Mouse (Mus musculus) forebrain, embryonic 14.5 days (tissue): ENCODE results near the gene Chn2. TPM values are rescaled to one million over a fixed set of nuclear protein-coding genes. Genes with fewer than 3 reads are reported as not detected.

Experiments
- ATAC-seq: fragments of 200-750 bp; cut with Nextera tagmentation; 2 replicates; pipeline ENCODE4 v1.8.0; 2017; ENCODE audit warnings: mild to moderate bottlenecking, moderate library complexity
- DNase-seq: peaks from one replicate; pipeline ENCODE4 v3.0.0-alpha.2; 2015; ENCODE audit warnings: low spot score
- H3K27ac ChIP-seq: fragments of 300-500 bp; sonication (generic); 2 replicates; pipeline ENCODE4 v1.5.1; 2014; ENCODE audit warnings: low read depth, mild to moderate bottlenecking, control low read depth, low read length, moderate library complexity
- H3K27me3 ChIP-seq: fragments of 300-500 bp; sonication (generic); replicated peaks from 2 replicates; pipeline ENCODE4 v1.6.1; 2014; ENCODE audit warnings: low read length, control low read depth, mixed read lengths; ENCODE audit not compliant: control insufficient read depth, insufficient read depth
- H3K36me3 ChIP-seq: fragments of 300-500 bp; sonication (generic); 2 replicates; pipeline ENCODE4 v1.6.1; 2014; ENCODE audit warnings: low read length, control low read depth; ENCODE audit not compliant: control insufficient read depth, insufficient read depth
- H3K4me1 ChIP-seq: fragments of 300-500 bp; sonication (generic); 2 replicates; pipeline ENCODE4 v1.6.1; 2014; ENCODE audit warnings: antibody characterized with exemption, low read length, control low read depth; ENCODE audit not compliant: control insufficient read depth, insufficient read depth
- H3K4me2 ChIP-seq: fragments of 300-500 bp; sonication (generic); 2 replicates; pipeline ENCODE4 v1.6.1; 2014; ENCODE audit warnings: mild to moderate bottlenecking, control low read depth, low read length
- H3K4me3 ChIP-seq: fragments of 300-500 bp; sonication (generic); 2 replicates; pipeline ENCODE4 v1.5.1; 2014; ENCODE audit warnings: low read depth, low read length, control low read depth
- H3K9ac ChIP-seq: fragments of 300-500 bp; sonication (generic); 2 replicates; pipeline ENCODE4 v1.6.1; 2014; ENCODE audit warnings: mild to moderate bottlenecking, low read length, control low read depth, moderate library complexity
- H3K9me3 ChIP-seq: fragments of 300-500 bp; sonication (generic); replicated peaks from 2 replicates; pipeline ENCODE4 v1.6.1; 2016; ENCODE audit warnings: low read length, control low read depth, mixed read lengths; ENCODE audit not compliant: control insufficient read depth
- WGBS: fragments of 180-500 bp; shearing (Covaris S2); extraction: QIAGEN DNeasy Blood & Tissue Kit; methylation state at CpG from one replicate; pipeline ENCODE4 v1.1.7; 2014; 5-methylcytosine and 5-hydroxymethylcytosine counted together
- polyA plus RNA-seq: library from polyadenylated mRNA; unstranded; fragments of >200 nt; fragmentation: Nextera tagmentation; extraction: Ambion mirVana; gene quantifications from 2 replicates; pipeline ENCODE4 v1.2.1, GENCODE M21; 2014

Gene Chn2
- polyA plus RNA-seq, 1 experiment from 2014 or later = 45.9 TPM

- no peaks in the 10 kb centered on the region for H3K9me3 ChIP-seq
- H3K4me2 ChIP-seq = no peak overlapping the region
- no peak overlapping the region for H3K4me3 ChIP-seq
- DNase-seq (no peak), ATAC-seq (no peak)
- WGBS = 89% methylated on average over 9 of the region's 9 CpGs
- no peaks in the 10 kb centered on the region for H3K4me1 ChIP-seq
- H3K27me3 ChIP-seq = no peaks in the 10 kb centered on the region
- H3K27ac ChIP-seq = no peak overlapping the region
- H3K9ac ChIP-seq = no peak overlapping the region
- H3K36me3 ChIP-seq = no peaks in the 10 kb centered on the region
Observed at GRCm38 (mm10) chr6:54236441-54236840, 197.1 kb downstream of the Chn2 start.

GRCm38 (mm10) chr6:54241761-54242160 lies 202.4 kb downstream of the Chn2 start:
- 89% methylated on average over 5 of the region's 5 CpGs for WGBS
- H3K27ac ChIP-seq = no peak overlapping the region
- H3K36me3 ChIP-seq = no peaks in the 10 kb centered on the region; the same call in 1 of the 2 replicates
- no peaks in the 10 kb centered on the region for H3K4me1 ChIP-seq
- no peaks in the 10 kb centered on the region for H3K9me3 ChIP-seq
- no peaks in the 10 kb centered on the region for H3K27me3 ChIP-seq
- DNase-seq = no peak
- ATAC-seq = no peak
- no peak overlapping the region for H3K9ac ChIP-seq
- H3K4me3 ChIP-seq = no peak overlapping the region
- H3K4me2 ChIP-seq = no peak overlapping the region

GRCm38 (mm10) chr6:54242286-54242685 lies 202.9 kb downstream of the Chn2 start:
- H3K4me2 ChIP-seq = no peak overlapping the region
- H3K4me3 ChIP-seq = no peak overlapping the region
- no peaks in the 10 kb centered on the region; the same call in 1 of the 2 replicates for H3K36me3 ChIP-seq
- H3K9me3 ChIP-seq = no peaks in the 10 kb centered on the region
- no peak for DNase-seq
- H3K27ac ChIP-seq = no peak overlapping the region
- H3K9ac ChIP-seq = no peak overlapping the region
- no peaks in the 10 kb centered on the region for H3K4me1 ChIP-seq
- 81% methylated on average over 9 of the region's 9 CpGs for WGBS
- no peaks in the 10 kb centered on the region for H3K27me3 ChIP-seq
- no peak for ATAC-seq

GRCm38 (mm10) chr6:54248354-54249252 lies 209.2 kb downstream of the Chn2 start:
- no peak overlapping the region for H3K4me3 ChIP-seq
- H3K4me1 ChIP-seq = no peaks in the 10 kb centered on the region
- H3K27ac ChIP-seq = no peak overlapping the region
- H3K36me3 ChIP-seq = no peaks in the 10 kb centered on the region
- DNase-seq = no peak
- no peaks in the 10 kb centered on the region for H3K9me3 ChIP-seq
- no peak for ATAC-seq
- no peak overlapping the region for H3K9ac ChIP-seq
- H3K4me2 ChIP-seq = no peak overlapping the region
- WGBS = 68% methylated on average over 8 of the region's 8 CpGs
- no peaks in the 10 kb centered on the region for H3K27me3 ChIP-seq

- Histone ChIP-seq H3K36me3 (no peaks in the 10 kb centered on the region), H3K27me3 (no peaks in the 10 kb centered on the region), H3K9ac (no peak overlapping the region), H3K4me1 (peaks cover 9% of the 10 kb centered on the region), H3K9me3 (no peaks in the 10 kb centered on the region), H3K27ac (no peak overlapping the region), H3K4me2 (no peak overlapping the region), H3K4me3 (no peak overlapping the region)
- WGBS = 53% methylated on average over 17 of the region's 17 CpGs
- ATAC-seq = no peak
- no peak for DNase-seq
Observed at GRCm38 (mm10) chr6:54251401-54252191, 212.2 kb downstream of the Chn2 start.

GRCm38 (mm10) chr6:54253206-54253605 lies 213.9 kb downstream of the Chn2 start:
- no peak overlapping the region for H3K4me3 ChIP-seq
- no peaks in the 10 kb centered on the region for H3K9me3 ChIP-seq
- WGBS = 64% methylated on average over 5 of the region's 5 CpGs
- H3K9ac ChIP-seq = no peak overlapping the region
- H3K4me1 ChIP-seq = peaks cover 9% of the 10 kb centered on the region
- no peaks in the 10 kb centered on the region for H3K36me3 ChIP-seq
- H3K27me3 ChIP-seq = no peaks in the 10 kb centered on the region
- ATAC-seq = no peak
- no peak overlapping the region for H3K4me2 ChIP-seq
- DNase-seq = no peak
- no peak overlapping the region for H3K27ac ChIP-seq

GRCm38 (mm10) chr6:54253881-54254280 lies 214.5 kb downstream of the Chn2 start:
- DNase-seq (no peak), ATAC-seq (no peak)
- Histone ChIP-seq H3K9me3 (no peaks in the 10 kb centered on the region), H3K4me2 (no peak overlapping the region), H3K27ac (no peak overlapping the region), H3K4me3 (no peak overlapping the region), H3K9ac (no peak overlapping the region), H3K4me1 (peaks cover 9% of the 10 kb centered on the region), H3K27me3 (no peaks in the 10 kb centered on the region), H3K36me3 (no peaks in the 10 kb centered on the region)
- 84% methylated on average over 7 of the region's 7 CpGs for WGBS

GRCm38 (mm10) chr6:54254759-54255158 lies 215.4 kb downstream of the Chn2 start:
- Histone ChIP-seq H3K4me1 (peaks cover 9% of the 10 kb centered on the region), H3K9ac (no peak overlapping the region), H3K27ac (no peak overlapping the region), H3K36me3 (no peaks in the 10 kb centered on the region), H3K4me2 (no peak overlapping the region), H3K9me3 (no peaks in the 10 kb centered on the region), H3K27me3 (no peaks in the 10 kb centered on the region), H3K4me3 (no peak overlapping the region)
- ATAC-seq (0 out of 2 replicates have a peak, but pooled peaks have one; percentile 40), DNase-seq (no peak)
- WGBS = 69% methylated on average over 6 of the region's 6 CpGs
